Mouse (Mus musculus): ENCODE measurements around the gene Foxp1. TPM values are rescaled to one million over a fixed set of nuclear protein-coding genes. Genes with fewer than 3 reads are reported as not detected.

Foxp1 gene
- polyA plus RNA-seq, 1 experiment from 2014 or later: 66.8 TPM

- H3K36me3 ChIP-seq: no peaks in the 10 kb centered on the region
- no peak overlapping the region for H3K4me2 ChIP-seq
- H3K27ac ChIP-seq: no peak overlapping the region
- 73% methylated on average over 9 of the region's 9 CpGs for WGBS
- H3K4me3 ChIP-seq: no peak overlapping the region
- no peak overlapping the region for H3K9ac ChIP-seq
- H3K4me1 ChIP-seq (replicated peaks): peaks cover 15% of the 10 kb centered on the region; the same call in 1 of the 2 replicates
- no peaks in the 10 kb centered on the region for H3K27me3 ChIP-seq
- no peak for ATAC-seq (replicated peaks; ENCODE audit: insufficient number of reproducible peaks, insufficient read depth, low FRiP score, low read depth)
- no peaks in the 10 kb centered on the region for H3K9me3 ChIP-seq (replicated peaks)
Measured at GRCm38 (mm10) chr6:99031321-99031903, 491.1 kb downstream of the Foxp1 start.

- WGBS: 60% methylated on average over 6 of the region's 6 CpGs
- Histone ChIP-seq H3K36me3 (no peaks in the 10 kb centered on the region), H3K4me2 (no peak overlapping the region), H3K4me1 (replicated peaks) (peaks cover 26% of the 10 kb centered on the region), H3K9ac (no peak overlapping the region), H3K4me3 (no peak overlapping the region), H3K27ac (no peak overlapping the region), H3K9me3 (replicated peaks) (no peaks in the 10 kb centered on the region), H3K27me3 (no peaks in the 10 kb centered on the region)
- no peak for ATAC-seq (replicated peaks; ENCODE audit: insufficient number of reproducible peaks, insufficient read depth, low FRiP score, low read depth)
Measured at GRCm38 (mm10) chr6:99030251-99030650, 492.3 kb downstream of the Foxp1 start.

GRCm38 (mm10) chr6:99029438-99029837, 493.1 kb downstream of the Foxp1 start:
- Histone ChIP-seq H3K9me3 (replicated peaks) (no peaks in the 10 kb centered on the region), H3K9ac (no peak overlapping the region), H3K36me3 (no peaks in the 10 kb centered on the region), H3K27me3 (no peaks in the 10 kb centered on the region), H3K27ac (no peak overlapping the region), H3K4me3 (no peak overlapping the region), H3K4me2 (no peak overlapping the region), H3K4me1 (replicated peaks) (peaks cover 34% of the 10 kb centered on the region)
- WGBS: 43% methylated on average over 5 of the region's 5 CpGs
- no peak for ATAC-seq (replicated peaks; ENCODE audit: insufficient number of reproducible peaks, insufficient read depth, low FRiP score, low read depth)

GRCm38 (mm10) chr6:99028989-99029305, 493.6 kb downstream of the Foxp1 start:
- no peak for ATAC-seq (replicated peaks; ENCODE audit: insufficient number of reproducible peaks, insufficient read depth, low FRiP score, low read depth)
- Histone ChIP-seq H3K27ac (peak overlapping the region; percentile 94), H3K4me1 (replicated peaks) (peaks cover 39% of the 10 kb centered on the region), H3K9me3 (replicated peaks) (no peaks in the 10 kb centered on the region), H3K9ac (peak overlapping the region; percentile 88), H3K36me3 (no peaks in the 10 kb centered on the region), H3K4me2 (peak overlapping the region; percentile 68), H3K27me3 (no peaks in the 10 kb centered on the region), H3K4me3 (peak overlapping the region; percentile 71)
- 4% methylated on average over 6 of the region's 6 CpGs for WGBS

GRCm38 (mm10) chr6:99028161-99028988, 494.1 kb downstream of the Foxp1 start:
- Histone ChIP-seq H3K4me1 (replicated peaks) (peaks cover 42% of the 10 kb centered on the region), H3K9me3 (replicated peaks) (no peaks in the 10 kb centered on the region)

GRCm38 (mm10) chr6:99027542-99028160, 494.9 kb downstream of the Foxp1 start:
- peak overlapping the region; percentile 68 for H3K4me2 ChIP-seq
- peak; percentile 27; the same call in 1 of the 2 replicates for ATAC-seq (replicated peaks; ENCODE audit: insufficient number of reproducible peaks, insufficient read depth, low FRiP score, low read depth)
- under 1% methylated on average over 20 of the region's 22 CpGs for WGBS

More at GRCm38 (mm10) chr6:99028161-99028988, 494.1 kb downstream of the Foxp1 start:
- peak overlapping the region; percentile 94 for H3K27ac ChIP-seq
- no peaks in the 10 kb centered on the region for H3K27me3 ChIP-seq
- WGBS: under 1% methylated on average over 82 of the region's 87 CpGs
- peak; percentile 94 for ATAC-seq (replicated peaks; ENCODE audit: insufficient number of reproducible peaks, insufficient read depth, low FRiP score, low read depth)
- H3K36me3 ChIP-seq: no peaks in the 10 kb centered on the region
- peak overlapping the region; percentile 88 for H3K9ac ChIP-seq
- peak overlapping the region; percentile 71 for H3K4me3 ChIP-seq
- peak overlapping the region; percentile 68 for H3K4me2 ChIP-seq

GRCm38 (mm10) chr6:99026635-99027541, 495.6 kb downstream of the Foxp1 start:
- peak overlapping the region; percentile 88 for H3K9ac ChIP-seq
- no peak for ATAC-seq (replicated peaks; ENCODE audit: insufficient number of reproducible peaks, insufficient read depth, low FRiP score, low read depth)
- H3K27me3 ChIP-seq: no peaks in the 10 kb centered on the region
- H3K36me3 ChIP-seq: no peaks in the 10 kb centered on the region
- 6% methylated on average over 19 of the region's 19 CpGs for WGBS
- peaks cover 39% of the 10 kb centered on the region for H3K4me1 ChIP-seq (replicated peaks)
- peak overlapping the region; percentile 68 for H3K4me2 ChIP-seq
- H3K9me3 ChIP-seq (replicated peaks): no peaks in the 10 kb centered on the region
- peak overlapping the region; percentile 94 for H3K27ac ChIP-seq
- peak overlapping the region; percentile 71 for H3K4me3 ChIP-seq

More at GRCm38 (mm10) chr6:99027542-99028160, 494.9 kb downstream of the Foxp1 start:
- peak overlapping the region; percentile 88 for H3K9ac ChIP-seq
- no peaks in the 10 kb centered on the region for H3K27me3 ChIP-seq
- H3K36me3 ChIP-seq: no peaks in the 10 kb centered on the region
- peaks cover 41% of the 10 kb centered on the region for H3K4me1 ChIP-seq (replicated peaks)
- no peaks in the 10 kb centered on the region for H3K9me3 ChIP-seq (replicated peaks)
- peak overlapping the region; percentile 94 for H3K27ac ChIP-seq
- H3K4me3 ChIP-seq: peak overlapping the region; percentile 71

- Histone ChIP-seq H3K36me3 (no peaks in the 10 kb centered on the region), H3K4me1 (replicated peaks) (peaks cover 38% of the 10 kb centered on the region), H3K27ac (peak overlapping the region; percentile 58), H3K4me2 (peak overlapping the region; percentile 68), H3K9ac (peak overlapping the region; percentile 38), H3K9me3 (replicated peaks) (no peaks in the 10 kb centered on the region), H3K4me3 (peak overlapping the region; percentile 40), H3K27me3 (no peaks in the 10 kb centered on the region)
- ATAC-seq (replicated peaks; ENCODE audit: insufficient number of reproducible peaks, insufficient read depth, low FRiP score, low read depth): no peak
- 24% methylated on average over 3 of the region's 3 CpGs for WGBS
Measured at GRCm38 (mm10) chr6:99026040-99026439, 496.5 kb downstream of the Foxp1 start.

GRCm38 (mm10) chr6:99024588-99024987, 497.9 kb downstream of the Foxp1 start:
- H3K27ac ChIP-seq: peak overlapping the region; percentile 58; the same call in 1 of the 2 replicates
- 30% methylated on average over 9 of the region's 9 CpGs for WGBS

GRCm38 (mm10) chr6:99020570-99021444, 501.7 kb downstream of the Foxp1 start:
- 58% methylated on average over 12 of the region's 12 CpGs for WGBS
- no peaks in the 10 kb centered on the region for H3K9me3 ChIP-seq (replicated peaks)
- no peaks in the 10 kb centered on the region for H3K36me3 ChIP-seq
- no peak overlapping the region for H3K4me3 ChIP-seq
- peak overlapping the region; percentile 2; the same call in 1 of the 2 replicates for H3K4me2 ChIP-seq
- 0 out of 2 replicates have a peak overlapping the region, but pooled peaks have one; percentile 5 for H3K9ac ChIP-seq
- H3K27me3 ChIP-seq: no peaks in the 10 kb centered on the region
- ATAC-seq (replicated peaks; ENCODE audit: insufficient number of reproducible peaks, insufficient read depth, low FRiP score, low read depth): no peak
- H3K4me1 ChIP-seq (replicated peaks): peaks cover 43% of the 10 kb centered on the region
- peak overlapping the region; percentile 10; the same call in 1 of the 2 replicates for H3K27ac ChIP-seq

More at GRCm38 (mm10) chr6:99024588-99024987, 497.9 kb downstream of the Foxp1 start:
- Histone ChIP-seq H3K4me3 (peak overlapping the region; percentile 40; the same call in 1 of the 2 replicates), H3K9me3 (replicated peaks) (no peaks in the 10 kb centered on the region), H3K27me3 (no peaks in the 10 kb centered on the region), H3K4me2 (peak overlapping the region; percentile 68), H3K4me1 (replicated peaks) (peaks cover 41% of the 10 kb centered on the region), H3K9ac (no peak overlapping the region), H3K36me3 (no peaks in the 10 kb centered on the region)
- ATAC-seq (replicated peaks; ENCODE audit: insufficient number of reproducible peaks, insufficient read depth, low FRiP score, low read depth): no peak
